Mouse (Mus musculus): ENCODE measurements around the gene Rora. TPM values are rescaled to one million over a fixed set of nuclear protein-coding genes. Genes with fewer than 3 reads are reported as not detected.

The Rora gene
- polyA plus RNA-seq, 2 experiments from 2014 or later: 63.0 TPM

GRCm38 (mm10) chr9:69021482-69021881 lies 367.9 kb downstream of the Rora start:
- no peak for ATAC-seq

- peak; percentile 77 for ATAC-seq
Observed at GRCm38 (mm10) chr9:69023314-69023713, 369.7 kb downstream of the Rora start.

- ATAC-seq: no peak
Observed at GRCm38 (mm10) chr9:69028177-69028576, 374.6 kb downstream of the Rora start.

GRCm38 (mm10) chr9:69034301-69034871 lies 380.8 kb downstream of the Rora start:
- peak; percentile 84 for ATAC-seq

GRCm38 (mm10) chr9:69035456-69035855 lies 381.9 kb downstream of the Rora start:
- no peak for ATAC-seq

- ATAC-seq: no peak
Observed at GRCm38 (mm10) chr9:69036296-69036695, 382.7 kb downstream of the Rora start.

GRCm38 (mm10) chr9:69043920-69044613 lies 390.5 kb downstream of the Rora start:
- no peak for ATAC-seq

- ATAC-seq: no peak
Observed at GRCm38 (mm10) chr9:69044614-69045133, 391.1 kb downstream of the Rora start.

GRCm38 (mm10) chr9:69045908-69046307 lies 392.3 kb downstream of the Rora start:
- ATAC-seq: no peak

- no peak for ATAC-seq
Observed at GRCm38 (mm10) chr9:69050856-69051255, 397.3 kb downstream of the Rora start.

GRCm38 (mm10) chr9:69051890-69052289 lies 398.3 kb downstream of the Rora start:
- ATAC-seq: no peak

- ATAC-seq: no peak
Observed at GRCm38 (mm10) chr9:69055302-69055701, 401.7 kb downstream of the Rora start.

- no peak for ATAC-seq
Observed at GRCm38 (mm10) chr9:69071203-69071867, 417.7 kb downstream of the Rora start.

GRCm38 (mm10) chr9:69073271-69073670 lies 419.7 kb downstream of the Rora start:
- ATAC-seq: peak; percentile 76

- no peak for ATAC-seq
Observed at GRCm38 (mm10) chr9:69084086-69084719, 430.6 kb downstream of the Rora start.

- no peak for ATAC-seq
Observed at GRCm38 (mm10) chr9:69084720-69085661, 431.4 kb downstream of the Rora start.

- no peak for ATAC-seq
Observed at GRCm38 (mm10) chr9:69086844-69087243, 433.3 kb downstream of the Rora start.

- no peak for ATAC-seq
Observed at GRCm38 (mm10) chr9:69087325-69087724, 433.7 kb downstream of the Rora start.

GRCm38 (mm10) chr9:69090749-69091270 lies 437.2 kb downstream of the Rora start:
- no peak for ATAC-seq

- peak; percentile 46 for ATAC-seq
Observed at GRCm38 (mm10) chr9:69092119-69093013, 438.8 kb downstream of the Rora start.

All from activated CD4-positive, CD25-positive, alpha-beta regulatory T cell, adult 4 months (primary cell).